Mouse (Mus musculus) c-Kit-positive CD71-negative TER-119-negative erythroid progenitor cells, embryonic 14.5 days (primary cell): ENCODE measurements around the gene C1qtnf4.
"Not testable (repeated sequence)": the region's sequence is repeated elsewhere in the genome, so short reads cannot be mapped to it uniquely, and the experiment has no call there.

ENCODE experiments used
- DNase-seq: peaks from one replicate; pipeline ENCODE4 v3.0.0-alpha.2; 2013; ENCODE audit warnings: low read depth

C1qtnf4 gene

DNA sequence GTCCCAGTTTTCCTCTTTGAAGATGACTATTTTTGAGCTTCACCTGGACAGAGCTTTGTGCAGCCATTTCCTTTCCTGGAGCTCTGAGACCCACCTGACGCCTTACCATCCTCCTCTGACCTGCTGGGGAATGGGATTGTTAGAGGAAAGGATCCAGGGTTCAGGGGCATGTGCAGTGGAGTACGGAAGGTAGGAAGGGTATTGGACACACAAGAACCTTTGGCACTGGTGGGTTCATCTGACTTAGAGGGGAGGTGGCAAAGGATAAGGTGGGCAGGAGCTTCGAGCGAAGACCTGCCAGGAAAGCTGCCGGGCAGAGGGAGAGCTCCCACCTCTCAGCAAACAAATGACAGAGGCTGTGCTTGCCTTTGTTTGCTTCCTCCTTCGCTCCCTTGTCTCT is 776 bp downstream of the C1qtnf4 start:
- DNase-seq: no peak

- DNase-seq: no peak
Measured at GRCm38 (mm10) chr2:90887627-90888026, 2.0 kb downstream of the C1qtnf4 start.

DNA sequence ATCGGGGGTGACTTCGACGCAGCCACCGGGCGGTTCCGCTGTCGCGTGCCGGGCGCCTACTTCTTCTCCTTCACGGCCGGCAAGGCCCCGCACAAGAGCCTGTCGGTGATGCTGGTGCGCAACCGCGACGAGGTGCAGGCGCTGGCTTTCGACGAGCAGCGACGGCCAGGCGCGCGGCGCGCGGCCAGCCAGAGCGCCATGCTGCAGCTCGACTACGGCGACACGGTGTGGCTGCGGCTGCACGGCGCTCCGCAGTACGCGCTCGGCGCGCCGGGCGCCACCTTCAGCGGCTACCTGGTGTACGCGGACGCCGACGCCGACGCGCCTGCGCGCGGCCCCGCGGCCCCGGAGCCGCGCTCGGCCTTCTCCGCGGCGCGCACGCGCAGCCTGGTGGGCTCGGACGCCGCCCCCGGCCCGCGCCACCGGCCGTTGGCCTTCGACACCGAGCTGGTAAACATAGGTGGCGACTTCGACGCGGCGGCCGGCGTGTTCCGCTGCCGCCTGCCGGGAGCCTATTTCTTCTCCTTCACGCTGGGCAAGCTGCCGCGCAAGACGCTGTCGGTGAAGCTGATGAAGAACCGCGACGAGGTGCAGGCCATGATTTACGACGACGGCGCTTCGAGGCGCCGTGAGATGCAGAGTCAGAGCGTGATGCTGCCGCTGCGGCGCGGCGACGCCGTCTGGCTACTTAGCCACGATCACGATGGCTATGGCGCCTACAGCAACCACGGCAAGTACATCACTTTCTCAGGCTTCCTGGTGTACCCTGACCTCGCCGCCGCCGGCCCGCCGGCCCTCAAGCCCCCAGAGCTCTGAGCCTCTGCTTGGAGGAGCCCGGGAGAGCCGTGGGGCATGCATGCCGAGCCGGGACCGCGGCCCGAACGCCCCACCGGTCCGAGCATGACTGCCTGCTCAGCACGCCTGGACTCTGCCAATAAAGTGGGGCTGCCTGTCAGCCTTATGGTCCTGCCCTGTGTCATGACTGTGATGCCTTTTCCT is 4.2 kb downstream of the C1qtnf4 start:
- no peak for DNase-seq

DNA sequence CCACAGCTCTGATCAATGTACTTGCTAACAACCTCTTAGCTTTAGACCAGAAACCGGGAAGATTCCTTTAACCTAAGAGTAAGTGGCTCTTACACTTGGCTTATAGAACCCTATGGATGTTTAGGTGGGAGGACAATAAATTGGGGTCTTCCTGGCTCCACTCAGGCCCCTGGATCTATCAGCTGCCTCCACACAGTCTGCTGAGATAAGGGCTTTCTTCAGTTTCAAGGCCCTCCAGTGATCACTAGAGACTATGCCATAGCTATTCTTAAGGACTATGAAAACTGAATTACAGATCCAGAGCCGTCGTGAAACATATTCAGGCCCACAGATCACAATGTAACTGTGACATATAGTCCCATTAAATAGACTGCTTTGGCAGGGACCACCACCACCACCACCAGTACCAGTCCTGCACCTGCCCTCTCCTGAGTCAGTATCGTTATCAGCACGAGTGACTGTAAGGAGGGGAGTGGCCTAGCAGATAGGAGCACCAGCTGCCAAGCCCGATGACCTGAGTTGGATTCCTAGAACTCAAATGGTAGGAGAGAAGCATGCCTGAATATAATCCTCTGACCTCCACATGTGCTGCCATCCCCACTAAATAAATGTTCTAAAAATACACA is 8.1 kb downstream of the C1qtnf4 start:
- DNase-seq: no peak

DNA sequence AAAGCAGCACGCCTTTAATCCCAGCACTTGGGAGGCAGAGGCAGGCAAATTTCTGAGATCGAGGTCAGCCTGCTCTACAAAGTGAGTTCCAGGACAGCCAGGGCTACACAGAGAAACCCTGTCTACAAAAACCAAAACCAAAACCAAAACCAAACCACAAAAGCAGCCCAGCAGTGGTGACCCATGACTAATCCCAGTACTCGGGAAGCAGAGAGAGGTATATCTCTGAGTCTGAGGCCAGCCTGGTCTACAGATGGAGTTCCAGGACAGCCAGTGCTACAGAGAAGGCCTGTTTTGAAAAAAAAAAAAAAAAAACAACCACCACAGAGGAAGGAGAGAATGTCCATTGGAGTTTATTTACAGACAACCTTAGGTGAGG is 8.6 kb downstream of the C1qtnf4 start:
- not testable (repeated sequence) for DNase-seq

DNA sequence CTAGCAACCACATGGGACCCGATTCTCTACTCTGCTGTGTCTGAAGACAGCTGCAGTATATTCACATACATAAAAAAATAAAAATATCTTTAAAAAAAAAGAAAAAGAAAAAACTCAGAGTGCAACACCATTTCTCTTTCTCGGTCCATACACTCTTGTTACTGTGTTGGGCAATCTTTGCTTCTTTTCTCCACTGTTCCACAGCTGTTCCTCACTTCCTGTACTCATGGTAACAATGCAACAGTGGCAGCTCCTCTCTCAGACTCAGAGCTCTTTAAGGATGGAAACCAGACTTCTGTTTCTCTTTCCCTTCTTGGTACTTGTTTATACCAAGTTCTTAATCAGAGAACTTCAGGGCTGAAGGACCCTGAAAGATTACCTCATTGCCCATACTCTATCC is 17.7 kb downstream of the C1qtnf4 start:
- DNase-seq: no peak

DNA sequence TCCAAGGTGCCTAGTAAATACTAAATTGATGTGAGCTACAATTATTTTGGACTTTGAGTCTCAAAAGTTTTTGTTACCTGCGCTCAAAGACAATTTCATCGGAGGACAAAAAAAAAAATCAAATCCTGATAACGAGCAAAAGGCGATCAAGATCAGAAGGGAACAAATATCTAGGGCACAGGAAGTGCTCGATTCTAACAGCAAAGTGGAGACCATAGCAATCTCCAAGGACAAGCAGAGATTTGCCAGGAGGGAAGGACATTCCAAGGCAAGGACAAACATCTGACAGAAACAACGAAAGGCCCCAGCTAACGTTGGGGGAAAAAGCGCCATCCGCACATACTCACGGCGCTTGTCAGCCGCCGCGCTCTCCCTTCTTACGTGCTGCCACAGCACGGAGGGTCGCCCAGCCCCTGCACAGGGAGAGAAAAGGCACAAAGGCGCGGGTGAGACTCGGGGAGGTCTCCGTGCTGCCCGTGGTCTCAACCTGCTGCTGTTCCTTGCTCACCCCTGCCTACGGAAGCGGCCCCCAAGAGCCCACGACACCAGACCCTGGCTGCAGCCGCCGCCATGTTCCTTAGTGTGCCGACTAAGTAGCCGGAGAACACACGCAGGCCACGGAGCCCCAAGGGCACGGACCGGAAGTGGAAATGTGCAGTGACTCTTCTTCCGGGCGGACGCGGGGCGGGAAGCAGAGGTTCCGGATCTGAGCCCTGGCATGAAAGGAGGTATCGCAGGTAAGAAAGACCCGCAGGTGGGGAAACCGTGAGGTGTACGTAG is 18.6 kb downstream of the C1qtnf4 start, which contains the start of the genes Kbtbd4 and Ndufs3:
Gene Kbtbd4, plus strand, starts transcription at position 665 of the 780 bp plus-strand sequence.
Gene Ndufs3, minus strand, starts transcription at position 752 of the 780 bp plus-strand sequence.
- peak; percentile 88 for DNase-seq

GRCm38 (mm10) chr2:90904856-90905224 is 19.2 kb downstream of the C1qtnf4 start:
- DNase-seq: no peak

DNA sequence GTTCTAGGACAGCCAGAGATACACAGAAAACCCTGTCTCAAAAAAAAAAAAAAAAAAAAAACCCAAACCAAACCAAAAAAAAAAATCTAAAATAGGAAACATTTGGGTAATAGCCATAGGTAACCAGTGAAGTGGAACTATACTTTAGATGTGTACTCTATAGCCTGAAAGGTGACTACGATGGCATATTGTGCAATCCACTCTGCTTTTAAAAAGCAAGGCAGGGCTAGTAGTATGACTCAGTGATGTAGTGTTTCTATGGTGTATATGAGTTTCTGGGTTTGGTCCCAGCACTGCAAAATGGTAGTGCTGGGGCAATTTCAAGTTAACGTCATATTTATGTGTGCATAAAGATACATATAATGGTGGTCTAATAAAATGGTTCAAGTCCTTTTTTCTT is 21.1 kb downstream of the C1qtnf4 start:
- no peak for DNase-seq

GRCm38 (mm10) chr2:90910861-90911260 is 25.2 kb downstream of the C1qtnf4 start:
- no peak for DNase-seq

DNA sequence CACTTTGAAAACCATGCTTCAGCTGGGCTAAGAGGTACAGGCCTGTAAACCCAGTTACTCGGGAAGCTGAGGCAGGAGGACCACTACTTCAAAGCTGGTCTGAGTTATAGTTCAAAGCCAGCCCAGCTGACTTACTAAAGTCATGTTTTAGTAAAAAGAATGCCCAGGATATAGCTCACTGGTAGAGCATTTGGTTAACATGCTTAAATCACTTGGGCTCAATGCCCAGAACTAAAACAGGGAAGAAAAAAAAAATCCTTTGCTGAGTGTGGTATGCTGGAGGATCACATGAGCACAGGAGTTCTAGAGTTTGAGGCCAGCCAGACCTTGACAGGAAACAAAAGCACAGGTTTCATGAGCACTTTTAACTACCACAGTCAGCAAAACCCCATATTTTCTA is 26.0 kb downstream of the C1qtnf4 start:
- DNase-seq: no peak

- no peak for DNase-seq
Measured at GRCm38 (mm10) chr2:90913671-90914070, 28.0 kb downstream of the C1qtnf4 start.

GRCm38 (mm10) chr2:90915516-90915915 is 29.9 kb downstream of the C1qtnf4 start:
- no peak for DNase-seq

DNA sequence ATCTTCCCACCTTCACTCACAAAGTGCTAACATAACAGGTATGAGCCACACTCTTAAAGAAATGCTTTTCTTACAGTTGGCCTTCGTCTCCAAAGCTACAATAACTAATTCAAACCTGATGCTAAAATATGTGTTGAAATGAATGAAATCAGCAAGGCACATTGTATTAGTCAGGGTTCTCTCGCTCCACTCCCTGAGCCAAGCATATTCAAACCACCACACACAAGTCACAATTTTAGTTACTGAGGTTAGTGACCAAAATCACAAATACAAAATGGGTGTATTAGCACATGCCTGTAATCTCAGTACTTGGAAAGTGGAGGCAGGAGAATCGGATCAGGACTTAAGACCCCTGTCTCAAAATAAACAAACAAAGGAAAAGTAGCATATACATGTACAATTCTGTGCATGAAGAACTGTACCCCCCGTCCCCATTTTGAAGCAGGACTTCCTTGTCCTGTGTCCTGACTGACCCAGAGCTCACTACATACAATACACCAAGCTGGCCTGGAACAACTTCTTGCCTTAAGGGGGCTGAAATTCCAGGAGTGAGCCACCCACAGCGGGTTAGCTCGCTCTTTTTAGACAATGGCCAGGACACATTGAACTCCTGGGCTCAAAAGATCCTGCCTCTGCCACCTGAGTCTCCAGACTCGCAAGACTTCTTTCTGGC is 31.0 kb downstream of the C1qtnf4 start:
- no peak for DNase-seq

- no peak for DNase-seq
Measured at GRCm38 (mm10) chr2:90917233-90917998, 31.8 kb downstream of the C1qtnf4 start.

GRCm38 (mm10) chr2:90917999-90918698 is 32.5 kb downstream of the C1qtnf4 start:
- DNase-seq: no peak

DNA sequence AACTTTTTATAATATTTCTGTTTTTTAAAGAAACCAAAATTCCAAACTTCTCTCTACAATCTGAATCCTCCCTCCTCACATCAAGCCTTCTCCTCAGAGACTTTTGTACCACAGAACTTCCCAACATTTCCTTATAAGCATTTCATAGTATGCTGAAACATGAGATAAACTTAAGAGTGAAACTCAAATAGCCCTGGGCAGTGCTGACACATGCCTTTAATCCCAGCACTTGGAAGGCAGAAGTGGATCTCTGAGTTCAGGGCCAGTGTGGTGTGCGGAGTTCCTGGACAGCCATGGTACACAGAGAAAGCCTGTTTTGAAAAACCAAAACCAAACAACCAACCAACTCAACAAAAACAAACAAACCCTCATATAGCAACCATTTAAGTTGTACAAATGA is 35.5 kb downstream of the C1qtnf4 start:
- DNase-seq: no peak

DNA sequence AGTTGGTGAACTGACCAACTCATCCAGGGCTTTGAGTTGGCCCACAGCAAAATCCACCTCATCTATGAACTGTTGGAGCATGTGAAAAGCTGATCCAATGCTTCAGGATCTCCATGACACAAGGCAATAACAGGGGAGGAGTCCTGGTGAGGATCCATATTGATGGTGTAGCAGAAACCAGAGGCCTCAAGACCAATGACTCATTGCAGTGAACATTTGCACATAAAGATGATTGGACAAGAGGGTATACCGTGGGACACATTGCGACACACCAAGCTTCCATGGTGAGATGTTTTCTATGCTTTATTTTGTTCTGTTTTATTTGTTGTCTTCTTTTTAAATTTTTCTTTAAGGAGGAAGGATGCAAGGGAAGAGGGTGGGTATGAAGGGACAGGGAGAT is 37.0 kb downstream of the C1qtnf4 start:
- no peak for DNase-seq

GRCm38 (mm10) chr2:90928566-90928965 is 42.9 kb downstream of the C1qtnf4 start:
- DNase-seq: no peak

GRCm38 (mm10) chr2:90931829-90932228 is 46.2 kb downstream of the C1qtnf4 start:
- no peak for DNase-seq
